Mouse (Mus musculus): Measurements from ENCODE around the gene Slc7a6os. TPM values are rescaled to one million over a fixed set of nuclear protein-coding genes. Genes with fewer than 3 reads are reported as not detected.
A peak's percentile ranks its signal among the peaks of the same experiment; 100 is the strongest.

Gene Slc7a6os
- total and polyA plus RNA-seq, 3 experiments: 38.7 to 65.1 (median 62.5) TPM

- TF ChIP-seq MAX (IDR thresholded peaks at IDR 0.05; ENCODE audit: low read length) (no peak), USF2 (conservative IDR thresholded peaks at IDR 0.05; ENCODE audit: low read depth, low read length) (no peak), UBTF (IDR thresholded peaks at IDR 0.05; ENCODE audit: low read depth, low read length) (no peak), MAFK (IDR thresholded peaks at IDR 0.05; ENCODE audit: insufficient replicate concordance, low read length) (no peak), ZKSCAN1 (IDR thresholded peaks at IDR 0.05; ENCODE audit: borderline replicate concordance, low read depth, low read length) (no peak), USF1 (IDR thresholded peaks at IDR 0.05; ENCODE audit: low read depth, low read length) (no peak), ZMIZ1 (IDR thresholded peaks at IDR 0.05; ENCODE audit: low read depth, low read length) (no peak), ZC3H11A (IDR thresholded peaks at IDR 0.05; ENCODE audit: low read depth, low read length) (no peak; the same call in 1 of the 2 replicates), MAZ (IDR thresholded peaks at IDR 0.05; ENCODE audit: low read depth, low read length) (no peak), CTCF (conservative IDR thresholded peaks at IDR 0.05 in 1 of 2, IDR thresholded peaks at IDR 0.05 in 1 of 2; ENCODE audit: low read depth in 2 of 2, low read length in 2 of 2) (peak; percentile 40 to 86; a peak in 3 of 4 replicates), PAX5 (IDR thresholded peaks at IDR 0.05; ENCODE audit: low read length) (no peak), MEF2A (IDR thresholded peaks at IDR 0.05; ENCODE audit: borderline replicate concordance, low read depth, low read length) (no peak), GABPA (IDR thresholded peaks at IDR 0.05; ENCODE audit: insufficient replicate concordance, low read depth, low read length) (no peak), SIN3A (IDR thresholded peaks at IDR 0.05; ENCODE audit: low read length) (no peak), RCOR1 (conservative IDR thresholded peaks at IDR 0.05; ENCODE audit: low read depth, low read length) (no peak), JUND (conservative IDR thresholded peaks at IDR 0.05; ENCODE audit: low read depth, low read length) (no peak)
These were observed 12.0 kb downstream of the Slc7a6os start (continued) for GRCm38 (mm10) chr8:106198741-106199140.

- no peak overlapping the region for H3K27ac ChIP-seq (ENCODE audit: insufficient read depth, low read depth)
- no peak for DNase-seq (ENCODE audit: extremely low read depth)
These were observed 16.7 kb downstream of the Slc7a6os start for GRCm38 (mm10) chr8:106194062-106194461.

More at GRCm38 (mm10) chr8:106194062-106194461, 16.7 kb downstream of the Slc7a6os start:
- H3K9ac ChIP-seq (ENCODE audit: insufficient read depth, low read depth): no peak overlapping the region
- no peaks in the 10 kb centered on the region for H3K79me2 ChIP-seq (replicated peaks; ENCODE audit: control insufficient read depth, extremely low read depth, insufficient read depth, poor library complexity, severe bottlenecking)
- H3K4me2 ChIP-seq (ENCODE audit: insufficient read depth, low read depth, poor library complexity, severe bottlenecking): no peak overlapping the region
- dilution Hi-C loops (cut with MboI; ENCODE audit: extremely low pct_ligation_motif_present, extremely low pct_unique_long_range_greater_than_20kb, low sequenced_read_pairs): no loop called here
- in situ Hi-C loops (cut with MboI; ENCODE audit: low pct_ligation_motif_present, low pct_unique_long_range_greater_than_20kb, low sequenced_read_pairs): no loop called here
- no peaks in the 10 kb centered on the region for H3K4me1 ChIP-seq (ENCODE audit: control insufficient read depth in 1 of 2, insufficient read depth in 2 of 2)
- no peaks in the 10 kb centered on the region for H3K27me3 ChIP-seq (replicated peaks)
- H3K4me3 ChIP-seq (replicated peaks in 1 of 3; ENCODE audit: low read depth in 2 of 3, low read length in 2 of 3, poor library complexity in 1 of 3): no peak overlapping the region
- H3K36me3 ChIP-seq (replicated peaks in 1 of 2; ENCODE audit: control insufficient read depth in 1 of 2, insufficient read depth in 1 of 2, low read length in 1 of 2): peaks cover 67 to 93% of the 10 kb centered on the region in 2 experiments
- H3K9me3 ChIP-seq (replicated peaks; ENCODE audit: low read length): no peaks in the 10 kb centered on the region
- TF ChIP-seq RCOR1 (conservative IDR thresholded peaks at IDR 0.05; ENCODE audit: low read depth, low read length) (no peak), ZC3H11A (IDR thresholded peaks at IDR 0.05; ENCODE audit: low read depth, low read length) (no peak), SIN3A (IDR thresholded peaks at IDR 0.05; ENCODE audit: low read length) (no peak), ZNF384 (IDR thresholded peaks at IDR 0.05; ENCODE audit: low read depth, low read length) (no peak), JUN (IDR thresholded peaks at IDR 0.05; ENCODE audit: insufficient read depth, low read depth, low read length) (no peak), KAT2A (IDR thresholded peaks at IDR 0.05; ENCODE audit: insufficient replicate concordance, low read length) (no peak), EP300 (IDR thresholded peaks at IDR 0.05; ENCODE audit: low read length) (no peak), NRF1 (IDR thresholded peaks at IDR 0.05; ENCODE audit: low read depth, low read length) (no peak), MXI1 (IDR thresholded peaks at IDR 0.05; ENCODE audit: low read depth, low read length) (no peak), TCF12 (IDR thresholded peaks at IDR 0.05; ENCODE audit: low read depth, low read length) (no peak), ETS1 (conservative IDR thresholded peaks at IDR 0.05; ENCODE audit: low read depth, low read length) (no peak), JUND (conservative IDR thresholded peaks at IDR 0.05; ENCODE audit: low read depth, low read length) (no peak), UBTF (IDR thresholded peaks at IDR 0.05; ENCODE audit: low read depth, low read length) (no peak)

Measured in CH12.LX (cell line).